8 mouse cellular contexts compared by ENCODE assay signal in the genomic region with DNA sequence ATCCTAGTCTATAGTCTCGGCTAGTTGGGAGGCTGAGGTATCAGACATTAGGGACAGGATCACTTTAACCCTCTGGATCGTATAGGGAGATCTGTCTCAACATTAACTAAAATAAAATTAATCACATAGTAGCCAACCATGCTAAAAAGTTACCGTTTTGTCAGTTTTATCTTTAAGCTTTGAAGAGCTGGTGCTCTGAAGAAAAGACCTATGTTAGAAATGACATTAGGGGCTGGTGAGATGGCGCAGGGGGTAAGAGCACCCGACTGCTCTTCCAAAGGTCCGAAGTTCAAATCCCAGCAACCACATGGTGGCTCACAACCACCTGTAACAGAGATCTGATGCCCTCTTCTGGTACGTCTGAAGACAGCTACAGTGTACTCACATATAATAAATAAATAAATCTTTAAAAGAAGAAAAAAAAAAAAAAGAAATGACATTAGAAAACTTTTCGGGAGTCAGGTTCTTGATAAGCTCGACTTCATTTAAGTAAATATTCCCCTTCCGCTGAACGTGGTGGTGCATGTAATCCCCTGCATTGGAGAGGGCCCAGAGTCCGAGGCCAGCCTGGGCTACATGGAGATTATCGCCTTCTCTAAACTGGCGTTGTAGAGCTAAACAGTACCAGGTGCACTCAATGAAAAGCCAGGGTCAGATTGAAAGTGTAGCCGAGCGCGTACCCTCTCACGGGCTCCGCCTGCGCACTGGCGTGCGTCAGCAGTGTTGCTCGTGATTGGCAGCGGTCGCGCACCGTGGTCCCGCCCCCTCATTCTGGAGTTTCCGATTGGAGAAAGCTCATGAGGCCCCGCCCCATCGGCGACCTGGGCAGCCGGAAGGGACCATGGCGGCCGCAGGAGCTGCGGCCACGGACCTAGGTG. TPM values are rescaled to one million over a fixed set of nuclear protein-coding genes. Genes with fewer than 3 reads are reported as not detected.
A peak's percentile ranks its signal among the peaks of the same experiment; 100 is the strongest.
DNase-seq lines count a peak whose midpoint lies in the region; ATAC-seq and TF ChIP-seq lines count a peak whose summit lies in the region.

Gene Pigs (plus strand): TSS at position 782 of the 878 bp plus-strand sequence.

- H3K9me3 ChIP-seq in hindbrain, embryonic 10.5 days, result no peaks in the 10 kb centered on the region
- H3K9me3 ChIP-seq in lung, postnatal 0 days (ENCODE audit: low read length), result no peaks in the 10 kb centered on the region

- WGBS in hindbrain, embryonic 10.5 days, result 13% methylated on average over 37 of the region's 37 CpGs
- WGBS in lung, postnatal 0 days, result 12% methylated on average over 31 of the region's 37 CpGs

- peak within 1 kb of the TSS; percentile 81 for H3K9ac ChIP-seq in lung, postnatal 0 days (replicated peaks; ENCODE audit: low read depth)

- H3K4me3 ChIP-seq in hindbrain, embryonic 10.5 days, result peak within 1 kb of the TSS; percentile 97
- peak within 1 kb of the TSS; percentile 93 for H3K4me3 ChIP-seq in lung, postnatal 0 days (ENCODE audit: low read depth, low read length)

- peak within 1 kb of the TSS; percentile 96 for H3K4me2 ChIP-seq in lung, postnatal 0 days (replicated peaks; ENCODE audit: low read depth, low read length)

- peak; percentile 95 for ATAC-seq in frontal cortex, adult (ENCODE audit: low TSS enrichment)
- peak; percentile 99 for ATAC-seq in lung, postnatal 0 days

- DNase-seq in MEL-GATA-1-ER (ENCODE audit: extremely low read depth, low read depth), result peak; percentile 82
- peak; percentile 98 for DNase-seq in cerebellum, adult 8-10 months
- peak; percentile 96 for DNase-seq in hindbrain, embryonic 10.5 days (ENCODE audit: low spot score)
- peak; percentile 96 for DNase-seq in layer of hippocampus, adult 9-11 months
- peak; percentile 98 for DNase-seq in lung, postnatal 0 days (ENCODE audit: low spot score)
- DNase-seq in ovary, postnatal 14 days (ENCODE audit: low spot score), result peak; percentile 90
- peak; percentile 95 for DNase-seq in thymus, postnatal 14 days

- TF ChIP-seq EP300 in lung, postnatal 0 days (IDR thresholded peaks at IDR 0.05), result no peak

- H3K27me3 ChIP-seq in hindbrain, embryonic 10.5 days (ENCODE audit: insufficient read depth, poor library complexity, severe bottlenecking), result no peaks in the 10 kb centered on the region
- H3K27me3 ChIP-seq in lung, postnatal 0 days (replicated peaks; ENCODE audit: insufficient read depth, low read length), result no peaks in the 10 kb centered on the region

- H3K4me1 ChIP-seq in hindbrain, embryonic 10.5 days (replicated peaks), result peaks cover 26% of the 10 kb centered on the region
- peaks cover 6% of the 10 kb centered on the region; the same call in 1 of the 2 replicates for H3K4me1 ChIP-seq in lung, postnatal 0 days (ENCODE audit: insufficient read depth, low read depth, low read length)

- peak within 1 kb of the TSS; percentile 87 for H3K27ac ChIP-seq in hindbrain, embryonic 10.5 days
- peak within 1 kb of the TSS; percentile 65 for H3K27ac ChIP-seq in lung, postnatal 0 days (ENCODE audit: low read length)

- TF ChIP-seq CTCF in lung, postnatal 0 days (IDR thresholded peaks at IDR 0.05), result peak; percentile 26

- peaks cover 39% of the 10 kb centered on the region for H3K36me3 ChIP-seq in hindbrain, embryonic 10.5 days
- no peaks in the 10 kb centered on the region for H3K36me3 ChIP-seq in lung, postnatal 0 days (ENCODE audit: insufficient read depth, low read length)

RNA-seq across cellular contexts. Expression of gene Pigs, which starts in this region (rescaled TPM):
- 74.6 and 82.9 TPM in 2 replicates for polyA plus RNA-seq in hindbrain, embryonic 10.5 days (2016; fragmentation: Nextera tagmentation; extraction: Ambion mirVana)
- 47.2 and 49.2 TPM in 2 replicates for polyA plus RNA-seq in lung, postnatal 0 days (2015; fragmentation: Nextera tagmentation; extraction: Ambion mirVana)

Comparison
In these comparisons a context has a peak if more than half of its experiments do, and no peak if none do; other contexts are left out.
1. Peak in every context shown above with its lines: DNase-seq, ATAC-seq, H3K4me3 ChIP-seq and H3K27ac ChIP-seq.